Mouse (Mus musculus): Measurements from ENCODE around the gene Rab13. TPM values are rescaled to one million over a fixed set of nuclear protein-coding genes. Genes with fewer than 3 reads are reported as not detected.
A peak's percentile ranks its signal among the peaks of the same experiment; 100 is the strongest.

Gene Rab13
- polyA plus RNA-seq, 1 experiment from 2014 or later, result 13.3 TPM

- Histone ChIP-seq H3K9me3 (ENCODE audit: control insufficient read depth, low read length) (no peaks in the 10 kb centered on the region), H3K4me3 (replicated peaks; ENCODE audit: low read length) (no peak overlapping the region), H3K27me3 (ENCODE audit: control insufficient read depth, insufficient read depth, low read length) (no peaks in the 10 kb centered on the region), H3K4me2 (replicated peaks) (no peak overlapping the region), H3K4me1 (replicated peaks; ENCODE audit: control insufficient read depth, insufficient read depth, low read length) (no peaks in the 10 kb centered on the region), H3K27ac (no peak overlapping the region), H3K9ac (no peak overlapping the region), H3K36me3 (replicated peaks; ENCODE audit: control insufficient read depth, insufficient read depth) (peaks cover 32% of the 10 kb centered on the region)
- 98% methylated on average over 2 of the region's 2 CpGs for WGBS
- no peak for ATAC-seq (ENCODE audit: low FRiP score)
- no peak for DNase-seq (ENCODE audit: low spot score)
Measured at GRCm38 (mm10) chr3:90204582-90204981, 8.9 kb upstream of the Rab13 start.

- no peak overlapping the region for H3K27ac ChIP-seq
- H3K4me1 ChIP-seq (replicated peaks; ENCODE audit: control insufficient read depth, insufficient read depth, low read length), result peaks cover 13% of the 10 kb centered on the region
- H3K9ac ChIP-seq, result no peak overlapping the region
- no peak overlapping the region for H3K4me3 ChIP-seq (replicated peaks; ENCODE audit: low read length)
- H3K9me3 ChIP-seq (ENCODE audit: control insufficient read depth, low read length), result no peaks in the 10 kb centered on the region
- no peak for ATAC-seq (ENCODE audit: low FRiP score)
- no peaks in the 10 kb centered on the region for H3K27me3 ChIP-seq (ENCODE audit: control insufficient read depth, insufficient read depth, low read length)
- H3K4me2 ChIP-seq (replicated peaks), result no peak overlapping the region
- H3K36me3 ChIP-seq (replicated peaks; ENCODE audit: control insufficient read depth, insufficient read depth), result peaks cover 62% of the 10 kb centered on the region
- no peak for DNase-seq (ENCODE audit: low spot score)
- 95% methylated on average over 2 of the region's 2 CpGs for WGBS
Measured at GRCm38 (mm10) chr3:90208662-90209061, 4.8 kb upstream of the Rab13 start.

GRCm38 (mm10) chr3:90209908-90210566, 3.5 kb upstream of the Rab13 start:
- Histone ChIP-seq H3K9me3 (ENCODE audit: control insufficient read depth, low read length) (no peaks in the 10 kb centered on the region), H3K27ac (no peak overlapping the region), H3K4me1 (replicated peaks; ENCODE audit: control insufficient read depth, insufficient read depth, low read length) (peaks cover 18% of the 10 kb centered on the region), H3K4me2 (replicated peaks) (no peak overlapping the region), H3K9ac (no peak overlapping the region), H3K36me3 (replicated peaks; ENCODE audit: control insufficient read depth, insufficient read depth) (peaks cover 62% of the 10 kb centered on the region), H3K27me3 (ENCODE audit: control insufficient read depth, insufficient read depth, low read length) (no peaks in the 10 kb centered on the region), H3K4me3 (replicated peaks; ENCODE audit: low read length) (no peak overlapping the region)
- ATAC-seq (ENCODE audit: low FRiP score), result no peak
- WGBS, result 94% methylated on average over 5 of the region's 5 CpGs
- DNase-seq (ENCODE audit: low spot score), result no peak

- no peak for ATAC-seq (ENCODE audit: low FRiP score)
- no peaks in the 10 kb centered on the region for H3K27me3 ChIP-seq (ENCODE audit: control insufficient read depth, insufficient read depth, low read length)
- H3K9ac ChIP-seq, result no peak overlapping the region
- no peak overlapping the region for H3K27ac ChIP-seq
- H3K36me3 ChIP-seq (replicated peaks; ENCODE audit: control insufficient read depth, insufficient read depth), result peaks cover 56% of the 10 kb centered on the region
- peak overlapping the region; percentile 68 for H3K4me3 ChIP-seq (replicated peaks; ENCODE audit: low read length)
- peaks cover 18% of the 10 kb centered on the region for H3K4me1 ChIP-seq (replicated peaks; ENCODE audit: control insufficient read depth, insufficient read depth, low read length)
- peak overlapping the region; percentile 79 for H3K4me2 ChIP-seq (replicated peaks)
- WGBS, result 83% methylated on average over 13 of the region's 13 CpGs
- no peaks in the 10 kb centered on the region for H3K9me3 ChIP-seq (ENCODE audit: control insufficient read depth, low read length)
- no peak for DNase-seq (ENCODE audit: low spot score)
Measured at GRCm38 (mm10) chr3:90211475-90212398, 1.8 kb upstream of the Rab13 start.

- H3K4me2 ChIP-seq (replicated peaks), result peak overlapping the region; percentile 79
- H3K4me3 ChIP-seq (replicated peaks; ENCODE audit: low read length), result peak overlapping the region; percentile 68
- 0 out of 2 replicates have a peak overlapping the region, but pooled peaks have one; percentile 89 for H3K27ac ChIP-seq
- WGBS, result 20% methylated on average over 5 of the region's 5 CpGs
- ATAC-seq (ENCODE audit: low FRiP score), result no peak
- peak overlapping the region; percentile 88 for H3K9ac ChIP-seq
- peaks cover 49% of the 10 kb centered on the region for H3K36me3 ChIP-seq (replicated peaks; ENCODE audit: control insufficient read depth, insufficient read depth)
- DNase-seq (ENCODE audit: low spot score), result no peak
- H3K27me3 ChIP-seq (ENCODE audit: control insufficient read depth, insufficient read depth, low read length), result no peaks in the 10 kb centered on the region
- no peaks in the 10 kb centered on the region for H3K9me3 ChIP-seq (ENCODE audit: control insufficient read depth, low read length)
- H3K4me1 ChIP-seq (replicated peaks; ENCODE audit: control insufficient read depth, insufficient read depth, low read length), result peaks cover 18% of the 10 kb centered on the region
Measured at GRCm38 (mm10) chr3:90212723-90213122, 772 bp upstream of the Rab13 start.

- WGBS, result 11% methylated on average over 12 of the region's 12 CpGs
- peak overlapping the region; percentile 89 for H3K27ac ChIP-seq
- peak overlapping the region; percentile 68 for H3K4me3 ChIP-seq (replicated peaks; ENCODE audit: low read length)
- H3K27me3 ChIP-seq (ENCODE audit: control insufficient read depth, insufficient read depth, low read length), result no peaks in the 10 kb centered on the region
- DNase-seq (ENCODE audit: low spot score) (peak; percentile 44), ATAC-seq (ENCODE audit: low FRiP score) (peak; percentile 47; the same call in 1 of the 2 replicates)
- peaks cover 35% of the 10 kb centered on the region for H3K36me3 ChIP-seq (replicated peaks; ENCODE audit: control insufficient read depth, insufficient read depth)
- peak overlapping the region; percentile 69 for H3K4me2 ChIP-seq (replicated peaks)
- peak overlapping the region; percentile 48 for H3K9ac ChIP-seq
- H3K9me3 ChIP-seq (ENCODE audit: control insufficient read depth, low read length), result no peaks in the 10 kb centered on the region
- peaks cover 18% of the 10 kb centered on the region for H3K4me1 ChIP-seq (replicated peaks; ENCODE audit: control insufficient read depth, insufficient read depth, low read length)
Measured at GRCm38 (mm10) chr3:90213956-90214684, 625 bp downstream of the Rab13 start.

- Histone ChIP-seq H3K36me3 (replicated peaks; ENCODE audit: control insufficient read depth, insufficient read depth) (peaks cover 17% of the 10 kb centered on the region), H3K9ac (no peak overlapping the region), H3K4me3 (replicated peaks; ENCODE audit: low read length) (no peak overlapping the region), H3K27me3 (ENCODE audit: control insufficient read depth, insufficient read depth, low read length) (no peaks in the 10 kb centered on the region), H3K4me2 (replicated peaks) (no peak overlapping the region), H3K4me1 (replicated peaks; ENCODE audit: control insufficient read depth, insufficient read depth, low read length) (peaks cover 24% of the 10 kb centered on the region), H3K9me3 (ENCODE audit: control insufficient read depth, low read length) (no peaks in the 10 kb centered on the region), H3K27ac (no peak overlapping the region)
- DNase-seq (ENCODE audit: low spot score) (no peak), ATAC-seq (ENCODE audit: low FRiP score) (no peak)
- 42% methylated on average over 1 of the region's 1 CpGs for WGBS
Measured at GRCm38 (mm10) chr3:90215825-90216380, 2.4 kb downstream of the Rab13 start.

GRCm38 (mm10) chr3:90220088-90220487, 6.6 kb downstream of the Rab13 start:
- 0 out of 2 replicates have a peak, but pooled peaks cover 5% of the 10 kb centered on the region for H3K36me3 ChIP-seq (replicated peaks; ENCODE audit: control insufficient read depth, insufficient read depth)
- H3K4me2 ChIP-seq (replicated peaks), result peak overlapping the region; percentile 73
- no peaks in the 10 kb centered on the region for H3K9me3 ChIP-seq (ENCODE audit: control insufficient read depth, low read length)
- H3K27ac ChIP-seq, result peak overlapping the region; percentile 29; the same call in 1 of the 2 replicates
- peak overlapping the region; percentile 30 for H3K4me3 ChIP-seq (replicated peaks; ENCODE audit: low read length)
- peaks cover 6% of the 10 kb centered on the region; the same call in 1 of the 2 replicates for H3K4me1 ChIP-seq (replicated peaks; ENCODE audit: control insufficient read depth, insufficient read depth, low read length)
- DNase-seq (ENCODE audit: low spot score) (peak; percentile 78), ATAC-seq (ENCODE audit: low FRiP score) (peak; percentile 59)
- peak overlapping the region; percentile 53; the same call in 1 of the 2 replicates for H3K9ac ChIP-seq
- WGBS, result 13% methylated on average over 6 of the region's 6 CpGs
- H3K27me3 ChIP-seq (ENCODE audit: control insufficient read depth, insufficient read depth, low read length), result no peaks in the 10 kb centered on the region

Measured in hindbrain, embryonic 14.5 days (tissue).